26 mouse cellular contexts compared by ENCODE assay signal in the genomic region with DNA sequence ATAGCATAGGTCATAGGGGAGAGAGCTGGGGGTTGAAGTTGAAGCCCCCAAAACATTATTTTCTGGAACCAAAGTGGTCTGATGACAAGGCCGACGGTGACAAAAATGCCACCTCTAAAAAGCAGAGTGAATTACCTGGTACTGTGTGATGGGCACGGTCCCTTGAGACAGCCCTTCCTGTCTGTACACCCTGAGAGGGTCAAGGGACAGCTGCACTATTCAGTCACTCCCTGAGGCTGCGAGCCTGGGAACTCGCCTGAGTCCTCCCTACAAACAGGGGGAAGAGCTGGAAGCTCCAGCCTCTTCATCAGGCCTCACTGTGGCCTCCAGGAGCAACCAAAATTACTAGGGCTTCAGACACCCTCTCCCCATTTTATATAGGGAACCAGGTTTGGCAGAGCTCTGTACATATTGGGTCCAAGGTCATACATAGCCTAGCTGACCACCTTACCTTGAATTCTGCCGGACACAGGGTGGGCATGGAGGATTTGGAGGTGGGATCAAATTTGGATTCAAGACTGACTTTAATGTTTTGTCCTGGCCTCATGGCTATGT. TPM values are rescaled to one million over a fixed set of nuclear protein-coding genes. Genes with fewer than 3 reads are reported as not detected.
DNase-seq lines count a peak whose midpoint lies in the region; ATAC-seq lines count a peak whose summit lies in the region.
"Had no signal": no experiment of that assay in that cellular context is flagged by ENCODE, and none has a peak within 500 bp of the region (broad histone marks: within the 10 kb centered on the region; RNA-seq: fewer than 3 reads in every experiment).

No protein-coding gene starts in this region.

- no peak for DNase-seq in heart, embryonic 10.5 days (ENCODE audit: low spot score)
- no peak for DNase-seq in heart, postnatal 25 days (ENCODE audit: low spot score)
- no peak for DNase-seq in retina, postnatal 1 day
- DNase-seq: adrenal gland, postnatal 25 days; B cell, adult 2 months; embryo, embryonic 11 days; heart, postnatal 36 days; kidney, adult 8-10 months; kidney, postnatal 4 days; liver, postnatal 0 days; lung, postnatal 36 days; right cerebral cortex, adult 18-20 months; spleen, adult 18-20 months; thymus, adult 18-20 months; thymus, postnatal 25 days had no signal

- H3K9me3 ChIP-seq in heart, embryonic 10.5 days = no peaks in the 10 kb centered on the region
- no peaks in the 10 kb centered on the region for H3K9me3 ChIP-seq in midbrain, embryonic 13.5 days
- H3K9me3 ChIP-seq in midbrain, embryonic 15.5 days = no peaks in the 10 kb centered on the region
- H3K9me3 ChIP-seq in hindbrain, embryonic 13.5 days = no peaks in the 10 kb centered on the region
- H3K9me3 ChIP-seq in neural tube, embryonic 15.5 days (replicated peaks) = no peaks in the 10 kb centered on the region
- H3K9me3 ChIP-seq: embryonic facial prominence, embryonic 12.5 days; heart, embryonic 15.5 days; liver, embryonic 12.5 days had no signal

- peaks cover 12% of the 10 kb centered on the region; the same call in 1 of the 2 replicates for H3K36me3 ChIP-seq in heart, embryonic 10.5 days
- no peaks in the 10 kb centered on the region for H3K36me3 ChIP-seq in midbrain, embryonic 13.5 days
- no peaks in the 10 kb centered on the region for H3K36me3 ChIP-seq in midbrain, embryonic 15.5 days (replicated peaks)
- peaks cover 12% of the 10 kb centered on the region for H3K36me3 ChIP-seq in hindbrain, embryonic 13.5 days
- no peaks in the 10 kb centered on the region for H3K36me3 ChIP-seq in neural tube, embryonic 15.5 days
- H3K36me3 ChIP-seq: liver, embryonic 12.5 days had no signal

- 0 out of 2 replicates have a peak overlapping the region, but pooled peaks have one; percentile 16 for H3K27ac ChIP-seq in heart, embryonic 10.5 days
- 0 out of 2 replicates have a peak overlapping the region, but pooled peaks have one; percentile 48 for H3K27ac ChIP-seq in midbrain, embryonic 13.5 days
- no peak overlapping the region for H3K27ac ChIP-seq in midbrain, embryonic 15.5 days
- peak overlapping the region; percentile 76 for H3K27ac ChIP-seq in hindbrain, embryonic 13.5 days
- H3K27ac ChIP-seq in neural tube, embryonic 15.5 days (replicated peaks) = 0 out of 2 replicates have a peak overlapping the region, but pooled peaks have one; percentile 28
- H3K27ac ChIP-seq: embryonic facial prominence, embryonic 12.5 days; heart, embryonic 15.5 days; kidney, postnatal 0 days; liver, embryonic 12.5 days; stomach, postnatal 0 days had no signal

- peaks cover 20% of the 10 kb centered on the region for H3K4me1 ChIP-seq in heart, embryonic 10.5 days
- H3K4me1 ChIP-seq in midbrain, embryonic 13.5 days (replicated peaks) = peaks cover 49% of the 10 kb centered on the region
- peaks cover 38% of the 10 kb centered on the region for H3K4me1 ChIP-seq in midbrain, embryonic 15.5 days
- H3K4me1 ChIP-seq in hindbrain, embryonic 13.5 days (replicated peaks) = peaks cover 81% of the 10 kb centered on the region
- peaks cover 70% of the 10 kb centered on the region for H3K4me1 ChIP-seq in neural tube, embryonic 15.5 days

- intact Hi-C loops in heart, postnatal 25 days (cut with DNase I) = no loop called here

- H3K4me2 ChIP-seq in midbrain, embryonic 13.5 days (replicated peaks) = no peak overlapping the region
- H3K4me2 ChIP-seq in midbrain, embryonic 15.5 days = no peak overlapping the region
- no peak overlapping the region; the same call in 1 of the 2 replicates for H3K4me2 ChIP-seq in hindbrain, embryonic 13.5 days
- no peak overlapping the region for H3K4me2 ChIP-seq in neural tube, embryonic 15.5 days
- H3K4me2 ChIP-seq: embryonic facial prominence, embryonic 12.5 days; heart, embryonic 15.5 days; liver, embryonic 12.5 days had no signal

- no peak for ATAC-seq in midbrain, embryonic 13.5 days
- no peak for ATAC-seq in midbrain, embryonic 15.5 days (replicated peaks)
- no peak for ATAC-seq in hindbrain, embryonic 13.5 days (ENCODE audit: low FRiP score)
- ATAC-seq in neural tube, embryonic 15.5 days (ENCODE audit: low FRiP score) = no peak
- ATAC-seq: forebrain, embryonic 14.5 days; liver, embryonic 12.5 days; liver, postnatal 0 days had no signal

- H3K27me3 ChIP-seq in heart, embryonic 10.5 days (ENCODE audit: insufficient read depth, poor library complexity, severe bottlenecking) = peaks cover 30% of the 10 kb centered on the region
- H3K27me3 ChIP-seq in midbrain, embryonic 13.5 days = peaks cover 3% of the 10 kb centered on the region; the same call in 1 of the 2 replicates
- no peaks in the 10 kb centered on the region for H3K27me3 ChIP-seq in midbrain, embryonic 15.5 days (replicated peaks)
- 0 out of 2 replicates have a peak, but pooled peaks cover 3% of the 10 kb centered on the region for H3K27me3 ChIP-seq in hindbrain, embryonic 13.5 days
- no peaks in the 10 kb centered on the region for H3K27me3 ChIP-seq in neural tube, embryonic 15.5 days (replicated peaks)
- H3K27me3 ChIP-seq: embryonic facial prominence, embryonic 12.5 days had no signal

- 78% methylated on average over 6 of the region's 6 CpGs for WGBS in heart, embryonic 10.5 days
- WGBS in midbrain, embryonic 13.5 days = 91% methylated on average over 6 of the region's 6 CpGs
- 89% methylated on average over 6 of the region's 6 CpGs for WGBS in midbrain, embryonic 15.5 days
- WGBS in hindbrain, embryonic 13.5 days = 83% methylated on average over 6 of the region's 6 CpGs
- WGBS in neural tube, embryonic 15.5 days = 86% methylated on average over 6 of the region's 6 CpGs

- no peak overlapping the region for H3K4me3 ChIP-seq in heart, embryonic 10.5 days
- H3K4me3 ChIP-seq in midbrain, embryonic 13.5 days (replicated peaks) = no peak overlapping the region
- no peak overlapping the region for H3K4me3 ChIP-seq in midbrain, embryonic 15.5 days
- H3K4me3 ChIP-seq in hindbrain, embryonic 13.5 days = no peak overlapping the region
- no peak overlapping the region for H3K4me3 ChIP-seq in neural tube, embryonic 15.5 days (replicated peaks)
- H3K4me3 ChIP-seq: embryonic facial prominence, embryonic 12.5 days; heart, embryonic 15.5 days; liver, embryonic 12.5 days; myocyte had no signal

- H3K9ac ChIP-seq in midbrain, embryonic 13.5 days (replicated peaks) = no peak overlapping the region
- H3K9ac ChIP-seq in midbrain, embryonic 15.5 days = no peak overlapping the region
- no peak overlapping the region; the same call in 1 of the 2 replicates for H3K9ac ChIP-seq in hindbrain, embryonic 13.5 days
- no peak overlapping the region for H3K9ac ChIP-seq in neural tube, embryonic 15.5 days (replicated peaks)
- H3K9ac ChIP-seq: embryonic facial prominence, embryonic 12.5 days; heart, embryonic 15.5 days; liver, embryonic 12.5 days; liver, postnatal 0 days had no signal

RNA-seq across cellular contexts. Expression of a gene that starts 5.1 kb away (rescaled TPM):
- polyA plus RNA-seq in heart, embryonic 10.5 days (2016; fragmentation: Nextera tagmentation; extraction: Ambion mirVana) = 4.1 and 6.5 TPM in 2 replicates
- 1 to 10 TPM; 1.2 to 1.7 TPM for total RNA-seq in heart, postnatal 25 days (2021)
- 11.3 and 15.9 TPM in 2 replicates for polyA plus RNA-seq in midbrain, embryonic 13.5 days (2015; fragmentation: Nextera tagmentation; extraction: Ambion mirVana)
- polyA plus RNA-seq in midbrain, embryonic 15.5 days (2015; fragmentation: Nextera tagmentation; extraction: Ambion mirVana) = 21.3 and 21.5 TPM in 2 replicates
- 19.2 and 20.0 TPM in 2 replicates for polyA plus RNA-seq in hindbrain, embryonic 13.5 days (2015; fragmentation: Nextera tagmentation; extraction: Ambion mirVana)
- polyA plus RNA-seq in neural tube, embryonic 15.5 days (2015; fragmentation: Nextera tagmentation; extraction: Ambion mirVana) = 20.9 and 25.5 TPM in 2 replicates
